Mouse (Mus musculus): ENCODE results near the gene Bace1.

The Bace1 gene

DNA sequence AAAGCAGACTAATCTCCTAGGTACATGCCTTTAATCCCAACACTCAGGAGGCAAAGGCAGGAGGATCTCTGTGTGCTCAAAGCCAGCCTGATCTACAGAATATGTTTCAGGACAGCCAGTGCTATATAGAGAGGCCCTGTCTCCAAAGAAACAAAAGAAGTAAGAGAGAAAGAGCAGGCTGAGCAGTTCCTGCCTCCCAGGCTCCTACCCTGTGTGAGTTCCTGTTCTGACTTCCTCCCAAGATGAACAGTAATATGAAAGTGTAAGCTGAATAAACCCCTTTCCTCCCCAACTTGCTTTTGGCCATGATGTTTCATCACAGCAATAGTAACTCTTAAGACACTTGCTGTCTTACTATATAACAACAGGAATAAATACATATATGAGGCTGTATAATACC lies 55.3 kb downstream of the Bace1 start:
- DNase-seq (ENCODE audit: inconsistent ontology term), result no peak

DNA sequence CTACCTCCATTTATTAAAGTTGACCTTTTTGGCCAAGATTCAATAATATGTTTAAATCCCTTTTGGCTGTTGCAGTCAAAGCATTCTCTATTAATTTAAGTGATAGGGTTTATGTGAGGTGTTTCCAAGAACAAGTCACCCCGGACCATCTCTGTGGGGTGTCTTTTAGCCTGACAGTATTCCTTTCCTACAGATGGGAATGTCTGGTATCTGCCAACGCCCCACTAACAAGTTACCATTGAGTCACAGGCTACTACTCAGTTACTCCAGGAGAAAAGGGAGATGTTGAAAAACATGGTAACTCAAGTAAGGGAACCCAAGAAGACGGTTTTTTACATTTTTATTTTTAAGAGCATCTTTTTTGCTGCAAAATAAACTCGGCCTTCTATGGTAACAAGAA lies 66.8 kb downstream of the Bace1 start:
- no peak for DNase-seq (ENCODE audit: inconsistent ontology term)

- DNase-seq (ENCODE audit: inconsistent ontology term), result no peak
Measured at GRCm38 (mm10) chr9:45905811-45906237, 67.4 kb downstream of the Bace1 start.

DNA sequence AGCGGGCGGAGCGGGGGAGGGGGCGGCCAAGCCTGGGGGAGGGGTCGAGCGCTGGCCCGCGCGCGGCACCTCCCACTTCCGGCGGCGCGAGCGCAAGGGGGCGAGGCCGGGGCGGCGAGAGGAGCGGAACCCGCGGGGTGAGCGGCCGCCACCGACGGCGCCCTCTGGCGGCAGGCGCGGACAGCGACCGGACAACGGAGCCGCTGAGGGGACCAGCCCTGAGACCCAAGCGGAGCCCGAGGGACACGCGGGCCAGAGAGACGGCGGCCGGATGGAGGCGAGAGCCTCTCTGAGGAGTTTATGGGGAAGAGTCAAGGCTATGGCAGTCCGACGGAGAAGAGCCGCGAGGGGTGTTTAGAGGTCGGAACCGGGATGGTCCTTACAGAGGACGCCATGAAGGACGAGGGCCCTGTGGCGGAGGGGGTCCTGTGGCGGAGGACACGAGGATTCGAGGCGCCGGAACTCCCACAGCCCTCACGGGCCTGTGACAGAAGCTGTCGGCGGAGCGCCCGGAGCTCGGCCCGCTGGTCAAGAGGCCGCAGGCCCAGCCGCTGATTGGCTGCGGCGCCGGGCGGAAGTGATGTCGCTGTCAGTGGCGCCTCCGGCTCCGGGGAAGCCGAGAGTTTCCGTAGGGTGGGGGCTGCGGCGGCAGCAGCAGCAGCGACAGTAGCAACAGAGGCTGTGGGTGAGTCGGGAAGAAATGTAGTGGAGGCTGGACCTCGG lies 68.1 kb downstream of the Bace1 start, which contains the start of the genes Pcsk7 and Rnf214:
Gene Pcsk7 (plus strand): TSS at position 143 of the 723 bp plus-strand sequence.
Gene Rnf214 (minus strand): TSS at position 557 of the 723 bp plus-strand sequence.
- DNase-seq (ENCODE audit: inconsistent ontology term), result peak; percentile 93

DNA sequence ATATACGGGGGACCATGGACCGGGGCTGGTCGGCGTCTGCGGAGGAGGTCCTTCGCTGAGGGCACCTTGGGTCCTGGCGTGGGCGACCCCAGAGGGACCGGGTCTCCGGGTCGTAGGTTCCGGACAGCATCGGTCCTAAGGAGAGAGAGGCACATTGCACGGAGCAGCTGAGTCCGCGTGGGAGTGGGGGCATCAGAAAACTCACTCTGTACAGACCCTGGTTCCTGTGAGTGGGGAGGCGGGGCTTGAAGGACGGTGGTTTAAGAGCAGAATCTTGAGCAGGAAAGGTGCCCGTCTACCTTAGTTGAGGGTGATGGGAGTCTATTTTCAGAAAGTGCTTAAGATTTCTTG lies 68.7 kb downstream of the Bace1 start:
- DNase-seq (ENCODE audit: inconsistent ontology term), result no peak

DNA sequence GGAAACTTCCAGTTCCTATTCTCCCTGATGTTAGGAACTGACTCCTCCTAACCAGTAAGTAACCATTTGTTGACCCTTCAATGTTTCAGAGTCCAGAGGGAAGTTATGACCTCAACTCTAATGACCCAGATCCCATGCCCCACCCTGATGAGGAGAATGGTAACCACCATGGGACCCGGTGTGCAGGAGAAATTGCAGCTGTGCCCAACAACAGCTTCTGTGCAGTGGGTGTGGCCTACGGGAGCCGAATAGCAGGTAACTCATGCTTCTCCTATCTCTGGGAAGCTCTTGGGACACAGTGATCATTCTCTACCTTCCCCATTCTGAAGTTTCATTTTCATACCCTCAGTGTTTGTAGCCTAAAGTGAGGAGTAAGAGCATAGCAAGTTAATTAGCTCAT lies 72.6 kb downstream of the Bace1 start:
- no peak for DNase-seq (ENCODE audit: inconsistent ontology term)

DNA sequence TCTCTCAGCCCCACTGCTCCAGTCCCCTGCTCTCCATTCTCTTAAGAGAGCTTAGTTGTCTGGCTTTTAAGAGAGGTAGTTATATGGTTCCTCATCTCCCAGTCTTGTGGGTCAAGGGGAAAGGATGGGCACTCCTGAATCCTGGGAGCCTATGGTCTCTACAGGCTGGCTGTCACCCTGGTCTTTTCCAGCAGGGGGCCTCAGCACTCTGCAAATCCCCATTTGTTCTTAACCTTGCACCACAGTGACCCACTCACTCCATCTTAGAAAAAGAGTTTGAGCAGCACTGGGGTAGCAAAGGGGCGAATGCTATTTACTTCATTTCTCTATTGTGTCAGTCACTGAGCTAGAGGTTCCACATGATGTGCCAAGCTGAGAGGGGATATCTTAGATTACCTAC lies 73.3 kb downstream of the Bace1 start:
- DNase-seq (ENCODE audit: inconsistent ontology term), result no peak

Data from Muller cell, postnatal 12 days (primary cell).